Mouse (Mus musculus): ENCODE data around the gene Celf5. TPM values are rescaled to one million over a fixed set of nuclear protein-coding genes. Genes with fewer than 3 reads are reported as not detected.

Celf5 gene
- polyA plus RNA-seq, 1 experiment from 2014 or later: 1.3 TPM

GRCm38 (mm10) chr10:81435436-81435835 is 47.1 kb downstream of the Celf5 start:
- no peak overlapping the region for H3K4me3 ChIP-seq
- no peaks in the 10 kb centered on the region for H3K27me3 ChIP-seq
- ATAC-seq (ENCODE audit: insufficient number of reproducible peaks, low FRiP score, low TSS enrichment, low read depth): no peak
- no peaks in the 10 kb centered on the region for H3K9me3 ChIP-seq
- no peak overlapping the region for H3K27ac ChIP-seq
- H3K9ac ChIP-seq: no peak overlapping the region
- 63% methylated on average over 3 of the region's 3 CpGs for WGBS
- H3K4me2 ChIP-seq: no peak overlapping the region
- peaks cover 39% of the 10 kb centered on the region for H3K4me1 ChIP-seq
- no peaks in the 10 kb centered on the region for H3K36me3 ChIP-seq

DNA sequence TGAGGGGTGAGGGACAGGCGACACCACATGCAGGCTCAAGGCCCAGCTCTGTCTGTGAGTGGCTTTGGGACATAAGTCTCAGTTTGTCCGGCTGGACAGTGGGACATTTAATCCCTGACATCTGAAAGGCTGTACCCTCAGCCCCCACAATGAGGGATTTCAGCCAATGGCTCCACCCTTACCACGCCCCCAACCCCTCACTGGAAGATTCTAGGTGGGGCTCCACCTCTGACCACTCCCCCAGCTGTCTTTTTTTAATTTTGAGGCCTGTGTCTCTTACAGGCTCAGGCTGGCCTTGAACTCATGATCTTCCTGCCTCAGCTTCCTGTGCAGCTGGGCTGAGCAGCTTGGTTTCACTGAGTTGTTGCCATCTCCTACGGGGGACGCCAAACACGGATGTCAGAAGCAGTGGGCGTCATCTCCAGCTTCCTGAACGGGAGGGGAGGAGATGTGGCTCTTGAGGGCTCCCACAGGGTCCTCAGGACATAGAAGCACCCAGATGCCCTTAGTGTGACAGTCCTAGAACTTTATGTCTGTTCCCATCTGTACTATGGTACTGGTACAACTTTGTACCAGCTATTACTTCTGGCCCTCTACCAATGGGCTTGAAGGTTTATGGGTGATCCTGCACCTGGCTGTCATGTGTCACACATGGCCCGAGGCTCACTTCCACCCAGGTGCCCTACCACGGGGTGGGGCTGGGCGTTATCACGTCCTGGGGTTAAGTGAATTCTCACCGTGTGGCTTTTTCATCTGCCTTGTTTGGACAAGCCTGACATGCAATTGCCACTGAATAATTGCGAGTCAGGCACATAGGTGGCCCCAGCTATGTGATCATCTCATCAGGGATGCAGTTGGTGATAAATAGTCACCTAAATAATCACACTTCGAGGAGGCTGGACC is 47.9 kb downstream of the Celf5 start:
- no peaks in the 10 kb centered on the region for H3K9me3 ChIP-seq
- WGBS: 54% methylated on average over 15 of the region's 15 CpGs
- H3K9ac ChIP-seq: no peak overlapping the region
- no peak overlapping the region for H3K27ac ChIP-seq
- no peaks in the 10 kb centered on the region for H3K27me3 ChIP-seq
- H3K4me1 ChIP-seq: peaks cover 43% of the 10 kb centered on the region
- H3K4me2 ChIP-seq: no peak overlapping the region
- no peak overlapping the region for H3K4me3 ChIP-seq
- no peak for ATAC-seq (ENCODE audit: insufficient number of reproducible peaks, low FRiP score, low TSS enrichment, low read depth)
- H3K36me3 ChIP-seq: no peaks in the 10 kb centered on the region

GRCm38 (mm10) chr10:81433541-81434289 is 48.8 kb downstream of the Celf5 start:
- ATAC-seq (ENCODE audit: insufficient number of reproducible peaks, low FRiP score, low TSS enrichment, low read depth): no peak
- Histone ChIP-seq H3K4me2 (no peak overlapping the region), H3K4me1 (peaks cover 51% of the 10 kb centered on the region), H3K9me3 (no peaks in the 10 kb centered on the region), H3K27me3 (no peaks in the 10 kb centered on the region), H3K36me3 (no peaks in the 10 kb centered on the region), H3K4me3 (no peak overlapping the region), H3K9ac (no peak overlapping the region), H3K27ac (no peak overlapping the region)
- 78% methylated on average over 26 of the region's 26 CpGs for WGBS

DNA sequence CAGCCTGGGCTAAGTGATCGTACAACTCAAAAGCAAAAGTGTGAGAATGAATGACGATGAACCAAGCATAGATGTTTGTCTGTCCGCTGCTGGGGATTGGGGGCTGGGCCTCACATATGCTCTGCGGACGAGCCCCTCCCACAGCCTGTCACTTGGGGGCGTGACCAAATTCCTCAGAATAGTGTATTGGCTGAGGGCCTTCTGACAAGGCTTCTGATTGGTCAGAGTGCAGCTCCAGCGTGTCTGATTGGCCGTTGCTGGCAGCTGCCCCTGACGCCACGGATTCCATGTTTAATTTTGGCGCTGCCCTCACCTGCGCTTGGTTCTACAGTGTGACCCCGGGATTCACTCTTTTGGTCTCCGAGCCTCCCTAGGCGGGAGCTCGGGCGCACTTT is 49.6 kb downstream of the Celf5 start:
- peaks cover 51% of the 10 kb centered on the region for H3K4me1 ChIP-seq
- no peaks in the 10 kb centered on the region for H3K9me3 ChIP-seq
- H3K4me3 ChIP-seq: peak overlapping the region; percentile 28
- peak; percentile 77 for ATAC-seq (ENCODE audit: insufficient number of reproducible peaks, low FRiP score, low TSS enrichment, low read depth)
- H3K27me3 ChIP-seq: no peaks in the 10 kb centered on the region
- peak overlapping the region; percentile 54 for H3K4me2 ChIP-seq
- H3K27ac ChIP-seq: no peak overlapping the region
- 6% methylated on average over 17 of the region's 17 CpGs for WGBS
- no peak overlapping the region for H3K9ac ChIP-seq
- no peaks in the 10 kb centered on the region for H3K36me3 ChIP-seq

- Histone ChIP-seq H3K4me1 (peaks cover 53% of the 10 kb centered on the region), H3K9ac (no peak overlapping the region), H3K4me3 (no peak overlapping the region), H3K4me2 (peak overlapping the region; percentile 54), H3K27ac (no peak overlapping the region), H3K36me3 (no peaks in the 10 kb centered on the region), H3K9me3 (no peaks in the 10 kb centered on the region), H3K27me3 (no peaks in the 10 kb centered on the region)
- no peak for ATAC-seq (ENCODE audit: insufficient number of reproducible peaks, low FRiP score, low TSS enrichment, low read depth)
- 64% methylated on average over 21 of the region's 21 CpGs for WGBS
These were observed 50.2 kb downstream of the Celf5 start for GRCm38 (mm10) chr10:81432169-81432867.

DNA sequence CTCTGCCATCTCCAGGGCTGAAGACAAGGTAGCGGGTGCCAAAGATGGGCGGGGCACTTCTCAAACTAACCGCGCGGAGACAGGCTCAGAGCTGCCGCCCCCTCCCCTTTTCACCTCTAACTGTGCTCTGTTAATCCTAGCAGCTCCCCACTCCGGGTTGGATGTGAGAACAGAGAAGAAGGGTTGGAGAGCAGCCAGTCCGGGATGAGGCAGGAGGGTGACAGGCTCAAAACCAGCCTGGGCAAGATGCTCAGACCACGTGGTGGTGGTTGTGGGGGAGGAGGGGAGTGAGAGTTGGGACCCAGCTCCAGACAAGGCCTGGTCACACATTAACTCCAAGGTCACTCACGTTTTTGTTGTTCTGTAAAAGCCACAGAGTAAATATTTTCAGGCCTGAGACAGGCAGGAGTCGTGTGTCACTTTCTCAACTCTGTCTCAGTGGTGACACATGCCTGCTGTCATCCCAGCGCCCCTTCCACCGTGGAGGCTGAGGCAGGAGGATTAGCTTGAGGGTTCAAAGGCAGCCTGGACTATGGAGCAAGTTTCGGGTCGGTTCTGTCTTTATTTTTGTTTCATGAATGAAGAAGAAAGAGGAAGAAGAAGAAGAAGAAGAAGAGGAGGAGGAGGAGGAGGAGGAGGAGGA is 50.9 kb downstream of the Celf5 start:
- H3K4me2 ChIP-seq: peak overlapping the region; percentile 94
- H3K27ac ChIP-seq: peak overlapping the region; percentile 93; the same call in 1 of the 2 replicates
- peak overlapping the region; percentile 76 for H3K4me3 ChIP-seq
- peaks cover 56% of the 10 kb centered on the region for H3K4me1 ChIP-seq
- H3K9me3 ChIP-seq: no peaks in the 10 kb centered on the region
- no peak for ATAC-seq (ENCODE audit: insufficient number of reproducible peaks, low FRiP score, low TSS enrichment, low read depth)
- H3K36me3 ChIP-seq: no peaks in the 10 kb centered on the region
- 24% methylated on average over 15 of the region's 15 CpGs for WGBS
- no peak overlapping the region for H3K9ac ChIP-seq
- H3K27me3 ChIP-seq: no peaks in the 10 kb centered on the region

- whole genome bisulfite sequencing: 1% methylated on average over 34 of the region's 70 CpGs
- Histone ChIP-seq H3K4me2 (peak overlapping the region; percentile 94), H3K36me3 (no peaks in the 10 kb centered on the region), H3K9me3 (no peaks in the 10 kb centered on the region), H3K4me3 (peak overlapping the region; percentile 76), H3K4me1 (peaks cover 57% of the 10 kb centered on the region), H3K9ac (peak overlapping the region; percentile 68), H3K27me3 (no peaks in the 10 kb centered on the region), H3K27ac (peak overlapping the region; percentile 93)
- ATAC-seq (ENCODE audit: insufficient number of reproducible peaks, low FRiP score, low TSS enrichment, low read depth): no peak; the same call in 1 of the 2 replicates
These were observed 51.5 kb downstream of the Celf5 start for GRCm38 (mm10) chr10:81430831-81431525.

DNA sequence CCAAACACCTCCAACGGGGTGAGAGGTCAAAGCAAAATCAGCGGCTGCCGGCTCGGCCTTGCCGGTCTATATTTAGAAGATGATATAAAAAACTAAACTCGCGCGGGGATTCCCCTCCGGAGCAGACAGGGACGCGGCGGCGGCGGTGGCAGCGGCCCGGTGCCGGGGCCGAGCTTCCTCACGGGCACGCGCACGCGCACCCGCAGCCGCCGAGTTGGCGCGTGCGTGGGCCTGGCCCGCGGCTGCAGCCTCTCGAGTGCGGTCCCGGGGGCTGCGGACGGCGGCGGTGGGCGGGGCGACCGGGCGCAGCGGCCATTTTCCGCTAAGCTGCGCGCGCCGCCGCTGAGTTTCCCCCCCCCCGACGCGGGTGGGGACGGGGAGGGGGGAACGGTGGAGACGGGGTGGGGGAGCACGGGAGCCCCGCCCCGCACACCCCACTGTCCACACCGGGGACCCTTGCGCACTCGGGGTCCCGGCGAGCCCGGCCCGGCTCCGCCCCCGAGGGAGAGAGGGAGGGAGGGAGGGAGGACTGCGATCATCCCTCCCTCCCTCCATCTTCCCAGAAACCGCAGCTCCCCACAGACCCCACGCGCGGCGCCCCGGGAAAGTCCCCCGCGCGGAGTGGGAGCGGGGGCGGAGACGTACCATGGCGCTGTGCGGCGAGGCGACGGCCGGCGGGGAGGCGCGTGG is 52.2 kb downstream of the Celf5 start:
- Histone ChIP-seq H3K9me3 (no peaks in the 10 kb centered on the region), H3K4me3 (peak overlapping the region; percentile 76), H3K27ac (peak overlapping the region; percentile 93), H3K9ac (peak overlapping the region; percentile 68), H3K36me3 (no peaks in the 10 kb centered on the region), H3K27me3 (no peaks in the 10 kb centered on the region), H3K4me2 (peak overlapping the region; percentile 94), H3K4me1 (peaks cover 60% of the 10 kb centered on the region)
- ATAC-seq (ENCODE audit: insufficient number of reproducible peaks, low FRiP score, low TSS enrichment, low read depth): peak; percentile 9; the same call in 1 of the 2 replicates
- WGBS: 0% methylated on average over 53 of the region's 89 CpGs

DNA sequence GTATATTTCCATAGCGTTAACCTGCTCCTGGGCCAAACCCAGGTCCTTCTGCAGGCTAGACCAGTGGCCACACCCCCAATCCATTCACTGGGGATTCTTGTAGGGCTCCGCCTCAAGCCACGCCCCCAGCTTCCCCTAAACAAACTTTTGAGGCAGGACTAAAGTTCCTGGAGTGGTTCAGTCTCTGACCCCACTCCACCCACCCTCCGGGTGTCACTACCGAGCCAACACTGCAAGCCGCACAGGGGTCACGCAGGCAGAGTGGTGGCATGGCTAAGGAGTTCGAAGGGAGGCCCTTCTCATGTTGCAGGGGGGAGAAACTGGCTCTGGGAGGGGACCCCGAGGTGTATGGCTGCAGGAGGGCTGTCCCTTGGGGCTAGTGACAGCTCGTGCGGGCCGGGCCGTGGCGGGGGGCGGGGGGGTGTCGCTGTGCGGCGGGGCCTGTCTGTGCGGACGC is 52.9 kb downstream of the Celf5 start:
- peak overlapping the region; percentile 68 for H3K9ac ChIP-seq
- peaks cover 63% of the 10 kb centered on the region for H3K4me1 ChIP-seq
- no peaks in the 10 kb centered on the region for H3K36me3 ChIP-seq
- peak; percentile 26; the same call in 1 of the 2 replicates for ATAC-seq (ENCODE audit: insufficient number of reproducible peaks, low FRiP score, low TSS enrichment, low read depth)
- peak overlapping the region; percentile 76 for H3K4me3 ChIP-seq
- H3K27me3 ChIP-seq: no peaks in the 10 kb centered on the region
- H3K4me2 ChIP-seq: peak overlapping the region; percentile 94
- H3K9me3 ChIP-seq: no peaks in the 10 kb centered on the region
- 0% methylated on average over 20 of the region's 20 CpGs for WGBS
- H3K27ac ChIP-seq: peak overlapping the region; percentile 93

GRCm38 (mm10) chr10:81429092-81429491 is 53.4 kb downstream of the Celf5 start:
- no peaks in the 10 kb centered on the region for H3K9me3 ChIP-seq
- H3K27ac ChIP-seq: peak overlapping the region; percentile 93
- peaks cover 64% of the 10 kb centered on the region for H3K4me1 ChIP-seq
- ATAC-seq (ENCODE audit: insufficient number of reproducible peaks, low FRiP score, low TSS enrichment, low read depth): no peak
- 37% methylated on average over 2 of the region's 2 CpGs for WGBS
- H3K27me3 ChIP-seq: no peaks in the 10 kb centered on the region
- H3K36me3 ChIP-seq: no peaks in the 10 kb centered on the region
- H3K4me3 ChIP-seq: peak overlapping the region; percentile 76
- H3K9ac ChIP-seq: no peak overlapping the region
- H3K4me2 ChIP-seq: peak overlapping the region; percentile 94
